ENCODE assay signal across 8 mouse cellular contexts in genomic region chr3:97297553-97298432, GRCm38 (mm10). TPM values are rescaled to one million over a fixed set of nuclear protein-coding genes. Genes with fewer than 3 reads are reported as not detected.
A peak's percentile ranks its signal among the peaks of the same experiment; 100 is the strongest.
DNase-seq lines count a peak whose midpoint lies in the region; ATAC-seq and TF ChIP-seq lines count a peak whose summit lies in the region.

Gene Bcl9 (minus strand): TSS chr3:97297917.

- H3K9me3 ChIP-seq in ES-Bruce4 (replicated peaks; ENCODE audit: control insufficient read depth, insufficient read depth, low read length, poor library complexity, severe bottlenecking) = no peaks in the 10 kb centered on the region
- no peaks in the 10 kb centered on the region for H3K9me3 ChIP-seq in forebrain, embryonic 16.5 days (ENCODE audit: control insufficient read depth, low read length)
- H3K9me3 ChIP-seq in liver, postnatal 0 days (ENCODE audit: low read length) = no peaks in the 10 kb centered on the region
- H3K9me3 ChIP-seq in neural tube, embryonic 14.5 days (ENCODE audit: control insufficient read depth, low read length) = no peaks in the 10 kb centered on the region

- ATAC-seq in cerebellum, adult (ENCODE audit: insufficient number of reproducible peaks, low FRiP score, low TSS enrichment) = peak; percentile 80
- ATAC-seq in forebrain, embryonic 16.5 days = peak; percentile 86
- peak; percentile 76 for ATAC-seq in liver, postnatal 0 days
- peak; percentile 91 for ATAC-seq in neural tube, embryonic 14.5 days (ENCODE audit: low read depth)

- H3K4me1 ChIP-seq in ES-Bruce4 (ENCODE audit: control insufficient read depth, insufficient read depth, low read length) = no peaks in the 10 kb centered on the region
- H3K4me1 ChIP-seq in forebrain, embryonic 16.5 days (replicated peaks; ENCODE audit: control insufficient read depth, insufficient read depth, low read length) = peaks cover 47% of the 10 kb centered on the region
- H3K4me1 ChIP-seq in liver, postnatal 0 days (ENCODE audit: insufficient read depth) = peaks cover 3% of the 10 kb centered on the region; the same call in 1 of the 2 replicates
- H3K4me1 ChIP-seq in neural tube, embryonic 14.5 days (ENCODE audit: control insufficient read depth, insufficient read depth, low read length) = peaks cover 28% of the 10 kb centered on the region

- WGBS in forebrain, embryonic 16.5 days = under 1% methylated on average over 21 of the region's 21 CpGs
- WGBS in liver, postnatal 0 days (ENCODE audit: insufficient replicate concordance) = 3% methylated on average over 21 of the region's 21 CpGs
- under 1% methylated on average over 21 of the region's 21 CpGs for WGBS in neural tube, embryonic 14.5 days

- no peak for TF ChIP-seq EP300 in ES-Bruce4 (IDR thresholded peaks at IDR 0.05; ENCODE audit: insufficient read depth, low read depth, low read length)
- TF ChIP-seq EP300 in liver, postnatal 0 days (IDR thresholded peaks at IDR 0.05; ENCODE audit: low read depth) = no peak

- no peaks in the 10 kb centered on the region for H3K36me3 ChIP-seq in ES-Bruce4 (ENCODE audit: control insufficient read depth, insufficient read depth, low read length, poor library complexity, severe bottlenecking)
- no peaks in the 10 kb centered on the region for H3K36me3 ChIP-seq in forebrain, embryonic 16.5 days (ENCODE audit: control insufficient read depth, insufficient read depth)
- H3K36me3 ChIP-seq in liver, postnatal 0 days (replicated peaks; ENCODE audit: insufficient read depth, low read length) = no peaks in the 10 kb centered on the region
- no peaks in the 10 kb centered on the region for H3K36me3 ChIP-seq in neural tube, embryonic 14.5 days (ENCODE audit: control insufficient read depth, insufficient read depth, low read length)

- H3K9ac ChIP-seq in ES-Bruce4 (ENCODE audit: low read depth, poor library complexity, severe bottlenecking) = peak within 1 kb of the TSS; percentile 69
- H3K9ac ChIP-seq in forebrain, embryonic 16.5 days (replicated peaks; ENCODE audit: low read depth, low read length) = peak within 1 kb of the TSS; percentile 89
- peak within 1 kb of the TSS; percentile 73 for H3K9ac ChIP-seq in liver, postnatal 0 days (replicated peaks)
- H3K9ac ChIP-seq in neural tube, embryonic 14.5 days (replicated peaks; ENCODE audit: low read depth, low read length) = peak within 1 kb of the TSS; percentile 82

- H3K27ac ChIP-seq in ES-Bruce4 (ENCODE audit: insufficient read depth, low read length) = peak within 1 kb of the TSS; percentile 17; the same call in 1 of the 2 replicates
- H3K27ac ChIP-seq in forebrain, embryonic 16.5 days (ENCODE audit: low read length) = peak within 1 kb of the TSS; percentile 99
- H3K27ac ChIP-seq in liver, postnatal 0 days (ENCODE audit: low read depth) = peak within 1 kb of the TSS; percentile 78
- H3K27ac ChIP-seq in neural tube, embryonic 14.5 days (ENCODE audit: low read depth, low read length) = peak within 1 kb of the TSS; percentile 96

- H3K4me2 ChIP-seq in forebrain, embryonic 16.5 days (ENCODE audit: low read length) = peak within 1 kb of the TSS; percentile 83
- peak within 1 kb of the TSS; percentile 83 for H3K4me2 ChIP-seq in liver, postnatal 0 days (ENCODE audit: low read depth, low read length)
- peak within 1 kb of the TSS; percentile 82 for H3K4me2 ChIP-seq in neural tube, embryonic 14.5 days (ENCODE audit: low read depth, low read length)

- TF ChIP-seq CTCF in ES-Bruce4 (IDR thresholded peaks at IDR 0.05; ENCODE audit: low read depth, low read length) = no peak
- TF ChIP-seq CTCF in liver, postnatal 0 days (IDR thresholded peaks at IDR 0.05; ENCODE audit: low read depth) = no peak

- peak; percentile 24 for TF ChIP-seq POLR2A in ES-Bruce4 (IDR thresholded peaks at IDR 0.05; ENCODE audit: insufficient read depth, low read length)

- H3K4me3 ChIP-seq in ES-Bruce4 (ENCODE audit: low read depth, low read length) = peak within 1 kb of the TSS; percentile 71
- H3K4me3 ChIP-seq in forebrain, embryonic 16.5 days (replicated peaks; ENCODE audit: low read length) = peak within 1 kb of the TSS; percentile 69
- peak within 1 kb of the TSS; percentile 62 for H3K4me3 ChIP-seq in liver, postnatal 0 days (ENCODE audit: low read depth, low read length)
- H3K4me3 ChIP-seq in neural tube, embryonic 14.5 days (ENCODE audit: low read depth, low read length) = peak within 1 kb of the TSS; percentile 50

- no peaks in the 10 kb centered on the region for H3K27me3 ChIP-seq in ES-Bruce4 (ENCODE audit: control insufficient read depth, insufficient read depth, low read length, poor library complexity, severe bottlenecking)
- no peaks in the 10 kb centered on the region for H3K27me3 ChIP-seq in forebrain, embryonic 16.5 days (replicated peaks; ENCODE audit: control insufficient read depth, insufficient read depth, low read length)
- H3K27me3 ChIP-seq in liver, postnatal 0 days (ENCODE audit: insufficient read depth, low read length) = no peaks in the 10 kb centered on the region
- no peaks in the 10 kb centered on the region for H3K27me3 ChIP-seq in neural tube, embryonic 14.5 days (ENCODE audit: control insufficient read depth, insufficient read depth, low read length)

- DNase-seq in heart, postnatal 25 days (ENCODE audit: low spot score) = peak; percentile 55
- DNase-seq in layer of hippocampus, adult 11-12 months (ENCODE audit: low spot score) = peak; percentile 87
- DNase-seq in liver, postnatal 0 days = peak; percentile 68
- DNase-seq in testis, postnatal 14 days (ENCODE audit: low spot score) = peak; percentile 81

- intact Hi-C loops in heart, postnatal 25 days (cut with DNase I) = loop anchor here (2.0 to 10.0 kb wide), 2 partner anchors 71 to 1107 kb away; no protein-coding TSS in a partner anchor

RNA-seq across cellular contexts. Expression of gene Bcl9, which starts in this region (rescaled TPM):
- 26.3 and 32.1 TPM in 2 replicates for polyA plus RNA-seq in ES-Bruce4 (2011; ENCODE audit: insufficient read depth, insufficient read length, low read depth, missing spikeins)
- 102 and 109 TPM in 2 replicates for polyA plus RNA-seq in forebrain, embryonic 16.5 days (2015; fragmentation: Nextera tagmentation; extraction: Ambion mirVana)
- 10 to 100 TPM; 18.8 to 22.5 TPM for total RNA-seq in heart, postnatal 25 days (2021)
- polyA plus RNA-seq in liver, postnatal 0 days (2015; fragmentation: Nextera tagmentation; extraction: Ambion mirVana) = 3.7 and 4.5 TPM in 2 replicates
- 57.0 and 60.7 TPM in 2 replicates for polyA plus RNA-seq in neural tube, embryonic 14.5 days (2014; fragmentation: Nextera tagmentation; extraction: Ambion mirVana)

Comparison
In these comparisons a context has a peak if more than half of its experiments do, and no peak if none do; other contexts are left out.
1. Peak in every context shown above with its lines: DNase-seq, ATAC-seq, H3K4me3 ChIP-seq and H3K27ac ChIP-seq.
2. H3K27ac ChIP-seq: peak in every context shown above with its lines; median percentile 99 in forebrain, embryonic 16.5 days; 96 in neural tube, embryonic 14.5 days; 78 in liver, postnatal 0 days; 17 in ES-Bruce4.